Mouse (Mus musculus) CD4-positive, CD25-positive, alpha-beta regulatory T cell, adult 4 months (primary cell): ENCODE results near the gene Cnga2. TPM values are rescaled to one million over a fixed set of nuclear protein-coding genes. Genes with fewer than 3 reads are reported as not detected.

Source experiments
- polyA plus RNA-seq, 2 experiments: library from polyadenylated mRNA; unstranded; fragments of 100-300 nt; shearing (Covaris generic); gene quantifications; one replicate each; pipeline ENCODE4 v1.2.1; 2017

Cnga2 gene
- polyA plus RNA-seq, 2 experiments from 2014 or later, result not detected

Other genes with a start within 250 kb of the Cnga2 start
- gene Vma21, start 175.9 kb upstream of the Cnga2 start, polyA plus RNA-seq, result 10 to 100 TPM; 27.1 to 31.9 TPM
- under 1 TPM in 1 of 2 experiments, not detected in 1; 0.38 TPM for gene Gm1141, start 70.8 kb upstream of the Cnga2 start, polyA plus RNA-seq
- not detected for gene Prrg3, start 29.2 kb upstream of the Cnga2 start, polyA plus RNA-seq
- not detected for gene Fate1, start 18.9 kb upstream of the Cnga2 start, polyA plus RNA-seq
- gene Magea4, start 230.2 kb downstream of the Cnga2 start, polyA plus RNA-seq, result not detected